Mouse (Mus musculus) olfactory bulb, adult 2 months (tissue): Measurements from ENCODE around the gene D130052B06Rik. TPM values are rescaled to one million over a fixed set of nuclear protein-coding genes. Genes with fewer than 3 reads are reported as not detected.
A peak's percentile ranks its signal among the peaks of the same experiment; 100 is the strongest.

Experiments used
- H3K27ac ChIP-seq: fragments of 200-500 bp; 2 replicates; pipeline ENCODE4 v1.5.1; 2012; ENCODE audit warnings: low read depth, low read length; ENCODE audit not compliant: insufficient read depth
- H3K4me1 ChIP-seq: fragments of 200-500 bp; 2 replicates; pipeline ENCODE4 v1.6.1; 2012; ENCODE audit warnings: low read length; ENCODE audit not compliant: control insufficient read depth, insufficient read depth
- H3K4me3 ChIP-seq: fragments of 200-500 bp; 2 replicates; pipeline ENCODE4 v1.5.1; 2012; ENCODE audit warnings: mild to moderate bottlenecking, low read depth, low read length, moderate library complexity; ENCODE audit not compliant: insufficient read depth
- CTCF ChIP-seq: fragments of 200-500 bp; IDR thresholded peaks from 2 replicates; pipeline ENCODE4 v1.5.1; 2012; ENCODE audit warnings: low read depth, mild to moderate bottlenecking, low read length, moderate library complexity; ENCODE audit not compliant: insufficient read depth
- POLR2A ChIP-seq: fragments of 200-500 bp; IDR thresholded peaks from 2 replicates; pipeline ENCODE4 v1.6.1; 2012; ENCODE audit warnings: mild to moderate bottlenecking, low read depth, low read length, moderate library complexity; ENCODE audit not compliant: insufficient read depth
- WGBS: fragments of 180-500 bp; shearing (Covaris S2); methylation state at CpG from one replicate; pipeline ENCODE4 v1.1.7; 2018; 5-methylcytosine and 5-hydroxymethylcytosine counted together
- polyA plus RNA-seq: library from polyadenylated mRNA; stranded (reverse); fragments of >200 nt; gene quantifications from 2 replicates; pipeline ENCODE4 v1.2.4, GENCODE M21; 2012; ENCODE audit warnings: low replicate concordance; ENCODE audit not compliant: missing spikeins, insufficient read depth, insufficient read length

Gene D130052B06Rik
- polyA plus RNA-seq, 1 experiment, result not detected

DNA sequence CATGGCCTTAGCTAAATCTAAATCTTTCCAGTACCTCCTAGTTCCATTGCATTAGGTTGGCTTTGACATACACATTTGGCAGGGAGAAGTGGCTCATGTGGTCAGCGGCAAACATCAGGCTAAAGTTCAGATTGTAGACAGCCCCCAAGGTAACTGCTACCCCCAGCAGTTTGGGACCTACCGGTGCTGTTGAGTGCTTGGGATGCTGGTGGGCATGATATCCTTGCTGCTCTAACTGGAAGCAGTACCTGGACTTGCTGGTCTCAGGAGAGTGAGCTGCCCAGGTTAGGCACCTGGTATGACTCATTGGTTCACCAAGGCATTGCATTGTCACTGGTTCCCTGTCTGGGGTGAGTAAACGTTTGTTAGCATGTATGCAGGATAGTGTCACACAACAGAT is 8.3 kb upstream of the D130052B06Rik start:
- WGBS, result 89% methylated on average over 3 of the region's 3 CpGs

DNA sequence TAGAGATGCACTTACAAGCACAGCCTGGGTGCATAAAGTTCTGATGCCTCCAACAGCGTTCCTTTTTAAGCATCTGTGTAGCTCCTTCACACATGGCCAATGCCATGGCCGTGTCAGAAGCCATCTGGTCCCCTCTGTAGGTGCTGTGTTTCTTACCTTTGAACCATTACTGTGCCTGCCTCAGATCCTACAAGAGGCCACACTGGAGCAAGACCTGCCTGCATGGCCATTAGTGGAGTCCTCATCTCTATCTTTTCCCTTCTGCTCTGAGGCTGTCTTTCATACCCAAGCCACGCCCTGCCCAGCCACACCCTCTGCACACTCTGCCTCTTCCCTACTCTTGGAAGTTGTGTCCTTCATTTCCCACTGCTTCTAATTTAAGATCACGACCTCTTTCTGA is 6.3 kb upstream of the D130052B06Rik start:
- WGBS, result 81% methylated on average over 4 of the region's 4 CpGs
- TF ChIP-seq CTCF, result no peak
- TF ChIP-seq POLR2A, result no peak
- H3K4me3 ChIP-seq, result no peak overlapping the region
- H3K4me1 ChIP-seq, result no peaks in the 10 kb centered on the region
- H3K27ac ChIP-seq, result no peak overlapping the region

More for the DNA sequence above, 8.3 kb upstream of the D130052B06Rik start:
- H3K4me3 ChIP-seq, result no peak overlapping the region
- no peaks in the 10 kb centered on the region for H3K4me1 ChIP-seq
- TF ChIP-seq POLR2A, result no peak
- TF ChIP-seq CTCF, result no peak
- H3K27ac ChIP-seq, result no peak overlapping the region

DNA sequence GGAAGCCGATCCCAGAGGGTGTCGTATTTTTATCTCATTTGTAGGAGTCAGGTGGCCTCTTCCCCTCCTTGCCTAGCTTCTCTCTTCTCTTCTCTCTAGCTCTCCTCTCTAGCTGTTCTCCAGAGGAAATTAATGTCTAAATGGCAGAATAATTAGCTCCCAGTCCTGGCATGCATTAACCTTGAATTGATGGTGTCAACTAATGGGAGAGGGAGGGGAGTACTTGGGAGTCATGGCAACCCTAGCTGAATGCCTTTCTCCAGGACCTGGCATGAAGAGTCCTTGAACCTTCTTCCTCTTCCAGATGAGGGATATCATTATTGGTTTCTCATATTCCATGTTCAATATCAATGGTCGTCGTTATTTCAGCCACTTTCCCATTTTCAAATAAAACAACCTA is 2.4 kb upstream of the D130052B06Rik start:
- WGBS, result 72% methylated on average over 4 of the region's 4 CpGs
- H3K4me3 ChIP-seq, result no peak overlapping the region
- H3K27ac ChIP-seq, result no peak overlapping the region
- H3K4me1 ChIP-seq, result no peaks in the 10 kb centered on the region
- TF ChIP-seq CTCF (no peak), POLR2A (no peak)

DNA sequence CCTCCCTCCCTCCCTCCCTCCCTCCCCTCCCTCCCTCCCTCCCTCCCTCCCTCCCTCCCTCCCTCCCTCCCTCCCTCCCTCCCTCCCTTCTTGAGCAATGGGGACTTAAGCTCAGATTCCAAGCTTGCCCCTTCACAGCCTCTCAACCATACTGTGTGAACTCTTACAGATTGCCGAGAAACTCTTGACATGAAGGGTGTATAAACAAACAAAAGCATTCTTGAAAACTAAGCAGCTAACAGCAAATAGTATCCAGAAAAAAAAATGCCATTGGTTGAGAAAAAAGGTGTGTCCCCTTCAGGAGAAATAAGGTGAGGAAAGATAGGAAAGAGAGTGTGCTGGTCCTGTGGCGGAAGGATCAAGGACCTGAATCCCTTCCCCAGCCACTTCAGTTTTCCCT is 4.1 kb downstream of the D130052B06Rik start:
- Histone ChIP-seq H3K4me1 (no peaks in the 10 kb centered on the region), H3K27ac (no peak overlapping the region), H3K4me3 (no peak overlapping the region)
- 89% methylated on average over 2 of the region's 2 CpGs for WGBS
- TF ChIP-seq CTCF (no peak), POLR2A (no peak)

DNA sequence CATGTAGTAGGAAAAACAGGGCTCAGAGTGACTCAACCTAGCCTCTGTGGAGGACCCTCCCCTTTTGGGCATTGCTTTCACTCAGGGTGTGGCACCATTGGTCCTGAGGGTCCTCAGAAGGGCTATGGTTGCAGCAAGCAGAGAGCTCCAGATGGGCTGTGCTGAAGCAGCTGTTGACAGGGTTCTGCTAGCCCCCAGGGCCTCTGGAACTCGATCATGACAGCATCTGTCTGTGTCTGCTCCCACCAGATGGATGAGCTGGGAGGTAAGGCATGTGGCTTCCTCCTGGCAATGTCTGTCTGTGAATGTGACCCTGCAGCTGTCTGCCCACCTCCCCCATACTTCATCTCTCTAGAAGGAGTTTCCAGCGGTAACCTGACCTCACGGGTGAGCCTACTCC is 8.7 kb downstream of the D130052B06Rik start:
- H3K4me3 ChIP-seq, result no peak overlapping the region
- no peak for TF ChIP-seq POLR2A
- TF ChIP-seq CTCF, result no peak
- no peak overlapping the region for H3K27ac ChIP-seq
- H3K4me1 ChIP-seq, result no peaks in the 10 kb centered on the region
- WGBS, result 71% methylated on average over 3 of the region's 3 CpGs

- Histone ChIP-seq H3K27ac (no peak overlapping the region), H3K4me1 (no peaks in the 10 kb centered on the region), H3K4me3 (no peak overlapping the region)
- peak; percentile 87 for TF ChIP-seq CTCF
- no peak for TF ChIP-seq POLR2A
- WGBS, result 8% methylated on average over 15 of the region's 15 CpGs
Observed at GRCm38 (mm10) chr11:33614218-33614617, 15.1 kb downstream of the D130052B06Rik start.

DNA sequence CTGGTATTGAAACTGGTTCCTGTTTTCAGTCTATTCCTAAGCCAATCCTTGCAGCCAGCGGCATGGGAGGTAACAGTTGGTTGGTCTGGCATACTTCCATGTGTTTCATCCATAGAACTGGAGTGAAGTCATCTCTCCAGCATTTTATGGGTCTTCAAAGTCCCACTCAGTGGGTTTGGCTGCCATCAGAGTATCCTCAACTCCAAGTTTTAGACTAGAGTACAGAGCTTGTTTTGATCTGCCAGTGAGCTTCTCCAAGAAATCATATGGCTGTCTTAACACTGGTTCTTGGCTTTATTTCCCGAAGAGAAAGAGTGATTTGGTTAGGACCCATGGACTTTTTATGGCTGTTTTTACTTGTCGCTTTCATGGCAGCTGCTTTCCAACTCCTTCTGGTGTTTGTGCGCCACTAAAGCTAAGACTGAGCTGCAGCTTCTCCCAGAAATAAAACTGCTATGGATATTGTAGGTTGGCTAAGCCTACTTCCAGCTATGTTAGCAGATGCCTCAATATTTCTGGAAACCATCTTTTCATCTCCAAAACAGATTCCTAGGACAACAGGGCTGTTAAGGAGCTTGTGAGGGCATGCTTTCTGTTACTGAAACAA is 28.1 kb downstream of the D130052B06Rik start:
- 78% methylated on average over 4 of the region's 4 CpGs for WGBS
- Histone ChIP-seq H3K4me1 (no peaks in the 10 kb centered on the region), H3K4me3 (no peak overlapping the region), H3K27ac (no peak overlapping the region)
- TF ChIP-seq CTCF, result no peak

- no peak for TF ChIP-seq CTCF
- no peak for TF ChIP-seq POLR2A
- H3K4me1 ChIP-seq, result no peaks in the 10 kb centered on the region
- H3K4me3 ChIP-seq, result no peak overlapping the region
- H3K27ac ChIP-seq, result no peak overlapping the region
- WGBS, result 92% methylated on average over 2 of the region's 2 CpGs
Observed at GRCm38 (mm10) chr11:33637107-33637506, 38.0 kb downstream of the D130052B06Rik start.

- WGBS, result 75% methylated on average over 2 of the region's 2 CpGs
Observed at GRCm38 (mm10) chr11:33649358-33649757, 50.3 kb downstream of the D130052B06Rik start.

More at GRCm38 (mm10) chr11:33649358-33649757, 50.3 kb downstream of the D130052B06Rik start:
- H3K4me3 ChIP-seq, result no peak overlapping the region
- TF ChIP-seq CTCF (no peak), POLR2A (no peak)
- H3K27ac ChIP-seq, result no peak overlapping the region
- 0 out of 2 replicates have a peak, but pooled peaks cover 2% of the 10 kb centered on the region for H3K4me1 ChIP-seq
